Mouse (Mus musculus): Measurements from ENCODE around the gene Inpp5b.

DNA sequence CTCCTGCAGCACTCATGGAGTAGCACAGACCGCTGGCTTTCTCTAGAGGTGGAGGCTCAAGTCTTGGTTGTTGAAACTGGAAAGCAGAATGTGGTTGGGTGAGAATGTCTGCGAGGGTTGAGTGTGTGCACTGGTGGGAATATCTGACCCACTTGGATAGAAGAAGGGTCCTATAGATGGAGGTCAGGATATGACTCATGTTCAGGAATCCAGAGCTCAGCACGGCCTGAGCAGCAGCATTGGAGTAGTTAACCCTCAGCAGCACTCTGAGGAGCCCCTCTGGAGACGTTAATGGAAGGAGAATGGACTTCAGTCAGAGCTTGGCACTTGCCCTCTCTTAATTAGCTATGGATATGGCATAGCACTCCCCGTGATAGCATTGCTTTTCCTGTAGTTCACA is 88.0 kb downstream of the Inpp5b start:
- TF ChIP-seq CTCF (IDR thresholded peaks at IDR 0.05; ENCODE audit: control insufficient read depth, insufficient read depth, low read length) (no peak), POLR2A (IDR thresholded peaks at IDR 0.05; ENCODE audit: borderline replicate concordance, control insufficient read depth, low read depth, low read length) (no peak)

All from bone marrow, adult 2 months (tissue).